In genomic region chr11:74868046-74868760, GRCm38 (mm10) we compare ENCODE assay signal across 13 mouse cellular contexts. TPM values are rescaled to one million over a fixed set of nuclear protein-coding genes. Genes with fewer than 3 reads are reported as not detected.
DNase-seq lines count a peak whose midpoint lies in the region; ATAC-seq lines count a peak whose summit lies in the region.
"Had no signal": no experiment of that assay in that cellular context is flagged by ENCODE, and none has a peak within 500 bp of the region (broad histone marks: within the 10 kb centered on the region; RNA-seq: fewer than 3 reads in every experiment).

No protein-coding gene starts in this region.

- 96% methylated on average over 13 of the region's 13 CpGs for WGBS in hindbrain, embryonic 13.5 days
- 90% methylated on average over 13 of the region's 13 CpGs for WGBS in hindbrain, embryonic 16.5 days
- 91% methylated on average over 13 of the region's 13 CpGs for WGBS in forebrain, embryonic 13.5 days
- 90% methylated on average over 13 of the region's 13 CpGs for WGBS in heart, embryonic 10.5 days

- no peak overlapping the region for H3K4me2 ChIP-seq in hindbrain, embryonic 13.5 days
- no peak overlapping the region for H3K4me2 ChIP-seq in hindbrain, embryonic 16.5 days (ENCODE audit: low read length)
- no peak overlapping the region for H3K4me2 ChIP-seq in forebrain, embryonic 13.5 days
- H3K4me2 ChIP-seq: embryonic facial prominence, embryonic 13.5 days; intestine, embryonic 15.5 days; liver, embryonic 13.5 days had no signal

- no peaks in the 10 kb centered on the region for H3K9me3 ChIP-seq in hindbrain, embryonic 13.5 days
- H3K9me3 ChIP-seq in hindbrain, embryonic 16.5 days (ENCODE audit: control insufficient read depth, low read length): no peaks in the 10 kb centered on the region
- H3K9me3 ChIP-seq in forebrain, embryonic 13.5 days (replicated peaks): no peaks in the 10 kb centered on the region
- H3K9me3 ChIP-seq in heart, embryonic 10.5 days: no peaks in the 10 kb centered on the region
- H3K9me3 ChIP-seq: embryonic facial prominence, embryonic 13.5 days; forebrain, embryonic 10.5 days; intestine, embryonic 15.5 days; liver, embryonic 13.5 days had no signal

- H3K4me3 ChIP-seq in hindbrain, embryonic 13.5 days: no peak overlapping the region
- H3K4me3 ChIP-seq in hindbrain, embryonic 16.5 days (ENCODE audit: low read length): no peak overlapping the region
- H3K4me3 ChIP-seq in forebrain, embryonic 13.5 days: no peak overlapping the region
- no peak overlapping the region for H3K4me3 ChIP-seq in heart, embryonic 10.5 days
- H3K4me3 ChIP-seq: embryonic facial prominence, embryonic 13.5 days; forebrain, embryonic 10.5 days; intestine, embryonic 15.5 days; liver, embryonic 13.5 days had no signal

- H3K36me3 ChIP-seq in hindbrain, embryonic 13.5 days: peaks cover 50% of the 10 kb centered on the region
- peaks cover 11% of the 10 kb centered on the region; the same call in 1 of the 2 replicates for H3K36me3 ChIP-seq in hindbrain, embryonic 16.5 days (ENCODE audit: control insufficient read depth, insufficient read depth, low read length)
- peaks cover 33% of the 10 kb centered on the region for H3K36me3 ChIP-seq in forebrain, embryonic 13.5 days (ENCODE audit: poor library complexity, severe bottlenecking)
- H3K36me3 ChIP-seq in heart, embryonic 10.5 days: peaks cover 17% of the 10 kb centered on the region; the same call in 1 of the 2 replicates
- H3K36me3 ChIP-seq: intestine, embryonic 15.5 days; liver, embryonic 13.5 days had no signal

- no peak for ATAC-seq in hindbrain, embryonic 13.5 days (ENCODE audit: low FRiP score)
- no peak for ATAC-seq in hindbrain, embryonic 16.5 days
- no peak for ATAC-seq in forebrain, embryonic 13.5 days
- ATAC-seq: intestine, embryonic 15.5 days had no signal

- H3K4me1 ChIP-seq in hindbrain, embryonic 13.5 days (replicated peaks): peaks cover 39% of the 10 kb centered on the region
- H3K4me1 ChIP-seq in hindbrain, embryonic 16.5 days (ENCODE audit: control insufficient read depth, insufficient read depth, low read depth, low read length): peaks cover 11% of the 10 kb centered on the region
- H3K4me1 ChIP-seq in forebrain, embryonic 13.5 days: peaks cover 13% of the 10 kb centered on the region
- H3K4me1 ChIP-seq in heart, embryonic 10.5 days: peaks cover 37% of the 10 kb centered on the region

- H3K27me3 ChIP-seq in hindbrain, embryonic 13.5 days: no peaks in the 10 kb centered on the region
- no peaks in the 10 kb centered on the region for H3K27me3 ChIP-seq in hindbrain, embryonic 16.5 days (replicated peaks; ENCODE audit: control insufficient read depth, insufficient read depth, low read length)
- H3K27me3 ChIP-seq in forebrain, embryonic 13.5 days: no peaks in the 10 kb centered on the region
- H3K27me3 ChIP-seq in heart, embryonic 10.5 days (ENCODE audit: insufficient read depth, poor library complexity, severe bottlenecking): no peaks in the 10 kb centered on the region
- H3K27me3 ChIP-seq: embryonic facial prominence, embryonic 13.5 days; intestine, embryonic 15.5 days; liver, embryonic 13.5 days had no signal

- H3K9ac ChIP-seq in hindbrain, embryonic 13.5 days: no peak overlapping the region
- no peak overlapping the region for H3K9ac ChIP-seq in hindbrain, embryonic 16.5 days (ENCODE audit: low read depth, low read length)
- H3K9ac ChIP-seq in forebrain, embryonic 13.5 days: no peak overlapping the region
- H3K9ac ChIP-seq: embryonic facial prominence, embryonic 13.5 days; intestine, embryonic 15.5 days; liver, embryonic 13.5 days had no signal

- peak; percentile 33 for DNase-seq in urinary bladder, postnatal 14 days (ENCODE audit: low spot score)
- DNase-seq in urinary bladder, postnatal 25 days (ENCODE audit: low spot score): no peak
- peak; percentile 74 for DNase-seq in cerebellum, adult 9-11 months
- DNase-seq in heart, embryonic 10.5 days (ENCODE audit: low spot score): no peak
- DNase-seq: kidney, postnatal 10 days; liver, embryonic 13.5 days; lung, postnatal 10 days had no signal

- 0 out of 2 replicates have a peak overlapping the region, but pooled peaks have one; percentile 12 for H3K27ac ChIP-seq in hindbrain, embryonic 13.5 days
- no peak overlapping the region for H3K27ac ChIP-seq in hindbrain, embryonic 16.5 days (ENCODE audit: low read depth, low read length)
- no peak overlapping the region for H3K27ac ChIP-seq in forebrain, embryonic 13.5 days
- H3K27ac ChIP-seq in heart, embryonic 10.5 days: no peak overlapping the region
- H3K27ac ChIP-seq: embryonic facial prominence, embryonic 13.5 days; forebrain, embryonic 10.5 days; intestine, embryonic 15.5 days; liver, embryonic 13.5 days had no signal

RNA-seq across cellular contexts. Expression of gene Sgsm2, which starts 28.7 kb away (rescaled TPM):
- polyA plus RNA-seq in hindbrain, embryonic 13.5 days (2015; fragmentation: Nextera tagmentation; extraction: Ambion mirVana): 17.8 and 19.1 TPM in 2 replicates
- polyA plus RNA-seq in hindbrain, embryonic 16.5 days (2015; fragmentation: Nextera tagmentation; extraction: Ambion mirVana): 25.1 and 27.2 TPM in 2 replicates
- 9.7 and 10.5 TPM in 2 replicates for polyA plus RNA-seq in forebrain, embryonic 13.5 days (2015; fragmentation: Nextera tagmentation; extraction: Ambion mirVana)
- 5.5 and 5.8 TPM in 2 replicates for polyA plus RNA-seq in heart, embryonic 10.5 days (2016; fragmentation: Nextera tagmentation; extraction: Ambion mirVana)

RNA-seq across cellular contexts. Expression of gene Tsr1, which starts 29.7 kb away (rescaled TPM):
- polyA plus RNA-seq in hindbrain, embryonic 13.5 days (2015; fragmentation: Nextera tagmentation; extraction: Ambion mirVana): 29.4 and 29.6 TPM in 2 replicates
- 26.1 and 29.6 TPM in 2 replicates for polyA plus RNA-seq in hindbrain, embryonic 16.5 days (2015; fragmentation: Nextera tagmentation; extraction: Ambion mirVana)
- 33.3 and 39.1 TPM in 2 replicates for polyA plus RNA-seq in forebrain, embryonic 13.5 days (2015; fragmentation: Nextera tagmentation; extraction: Ambion mirVana)
- polyA plus RNA-seq in heart, embryonic 10.5 days (2016; fragmentation: Nextera tagmentation; extraction: Ambion mirVana): 41.0 and 52.7 TPM in 2 replicates

RNA-seq across cellular contexts. Expression of gene Mnt, which starts 37.5 kb away (rescaled TPM):
- polyA plus RNA-seq in hindbrain, embryonic 13.5 days (2015; fragmentation: Nextera tagmentation; extraction: Ambion mirVana): 9.0 and 9.1 TPM in 2 replicates
- 7.3 and 8.4 TPM in 2 replicates for polyA plus RNA-seq in hindbrain, embryonic 16.5 days (2015; fragmentation: Nextera tagmentation; extraction: Ambion mirVana)
- polyA plus RNA-seq in forebrain, embryonic 13.5 days (2015; fragmentation: Nextera tagmentation; extraction: Ambion mirVana): 6.8 and 8.1 TPM in 2 replicates
- 3.2 and 3.8 TPM in 2 replicates for polyA plus RNA-seq in heart, embryonic 10.5 days (2016; fragmentation: Nextera tagmentation; extraction: Ambion mirVana)

RNA-seq across cellular contexts. Expression of gene Smg6, which starts 57.4 kb away (rescaled TPM):
- polyA plus RNA-seq in hindbrain, embryonic 13.5 days (2015; fragmentation: Nextera tagmentation; extraction: Ambion mirVana): 17.8 and 18.4 TPM in 2 replicates
- polyA plus RNA-seq in hindbrain, embryonic 16.5 days (2015; fragmentation: Nextera tagmentation; extraction: Ambion mirVana): 11.6 and 14.0 TPM in 2 replicates
- polyA plus RNA-seq in forebrain, embryonic 13.5 days (2015; fragmentation: Nextera tagmentation; extraction: Ambion mirVana): 18.3 and 20.0 TPM in 2 replicates
- polyA plus RNA-seq in heart, embryonic 10.5 days (2016; fragmentation: Nextera tagmentation; extraction: Ambion mirVana): 11.8 and 14.0 TPM in 2 replicates

RNA-seq across cellular contexts. Expression of gene Srr, which starts 57.5 kb away (rescaled TPM):
- 34.1 and 34.4 TPM in 2 replicates for polyA plus RNA-seq in hindbrain, embryonic 13.5 days (2015; fragmentation: Nextera tagmentation; extraction: Ambion mirVana)
- 39.5 and 42.9 TPM in 2 replicates for polyA plus RNA-seq in hindbrain, embryonic 16.5 days (2015; fragmentation: Nextera tagmentation; extraction: Ambion mirVana)
- 30.5 and 35.7 TPM in 2 replicates for polyA plus RNA-seq in forebrain, embryonic 13.5 days (2015; fragmentation: Nextera tagmentation; extraction: Ambion mirVana)
- 16.9 and 17.0 TPM in 2 replicates for polyA plus RNA-seq in heart, embryonic 10.5 days (2016; fragmentation: Nextera tagmentation; extraction: Ambion mirVana)

Comparison
In these comparisons a context has a peak if more than half of its experiments do, and no peak if none do; other contexts are left out.
1. DNase-seq: peak in urinary bladder, postnatal 14 days (single experiment) and cerebellum, adult 9-11 months (single experiment); none in urinary bladder, postnatal 25 days (single experiment) and heart, embryonic 10.5 days (single experiment).